Mouse (Mus musculus) liver, embryonic 16.5 days (tissue): ENCODE data around the gene Prss30. TPM values are rescaled to one million over a fixed set of nuclear protein-coding genes. Genes with fewer than 3 reads are reported as not detected.

Experiments used
- ATAC-seq: fragments of 200-750 bp; cut with Nextera tagmentation; 2 replicates; pipeline ENCODE4 v1.8.0; 2017; ENCODE audit warnings: low read depth, mild to moderate bottlenecking, moderate number of reproducible peaks, moderate library complexity
- H3K27ac ChIP-seq: fragments of 300-500 bp; sonication (generic); 2 replicates; pipeline ENCODE4 v1.5.1; 2014; ENCODE audit warnings: mild to moderate bottlenecking, low read length
- H3K27me3 ChIP-seq: fragments of 300-500 bp; sonication (generic); 2 replicates; pipeline ENCODE4 v1.6.1; 2014; ENCODE audit warnings: low read depth, low read length, mixed read lengths; ENCODE audit not compliant: control insufficient read depth, insufficient read depth
- H3K36me3 ChIP-seq: fragments of 300-500 bp; sonication (generic); 2 replicates; pipeline ENCODE4 v1.6.1; 2014; ENCODE audit warnings: mild to moderate bottlenecking; ENCODE audit not compliant: control insufficient read depth, insufficient read depth
- H3K4me1 ChIP-seq: fragments of 300-500 bp; sonication (generic); 2 replicates; pipeline ENCODE4 v1.6.1; 2014; ENCODE audit warnings: low read depth, low read length, mixed read lengths; ENCODE audit not compliant: control insufficient read depth
- H3K4me2 ChIP-seq: fragments of 300-500 bp; sonication (generic); 2 replicates; pipeline ENCODE4 v1.6.1; 2014; ENCODE audit warnings: low read depth, low read length, mixed read lengths
- H3K4me3 ChIP-seq: fragments of 300-500 bp; sonication (generic); 2 replicates; pipeline ENCODE4 v1.5.1; 2014; ENCODE audit warnings: low read depth, mild to moderate bottlenecking, low read length
- H3K9ac ChIP-seq: fragments of 300-500 bp; sonication (generic); 2 replicates; pipeline ENCODE4 v1.6.1; 2014; ENCODE audit warnings: low read depth, low read length
- H3K9me3 ChIP-seq: fragments of 300-500 bp; sonication (generic); replicated peaks from 2 replicates; pipeline ENCODE4 v1.6.1; 2016; ENCODE audit warnings: low read length; ENCODE audit not compliant: control insufficient read depth
- WGBS: fragments of 180-500 bp; shearing (Covaris S2); extraction: QIAGEN DNeasy Blood & Tissue Kit; methylation state at CpG from one replicate; pipeline ENCODE4 v1.1.7; 2014; ENCODE audit not compliant: insufficient replicate concordance; 5-methylcytosine and 5-hydroxymethylcytosine counted together
- polyA plus RNA-seq: library from polyadenylated mRNA; unstranded; fragments of >200 nt; fragmentation: Nextera tagmentation; extraction: Ambion mirVana; gene quantifications from 2 replicates; pipeline ENCODE4 v1.2.1, GENCODE M21; 2015

Gene Prss30
- polyA plus RNA-seq, 1 experiment from 2014 or later = 0.07 TPM

GRCm38 (mm10) chr17:24007391-24007790 is 27.0 kb upstream of the Prss30 start:
- Histone ChIP-seq H3K4me1 (no peaks in the 10 kb centered on the region), H3K27ac (no peak overlapping the region), H3K9me3 (no peaks in the 10 kb centered on the region), H3K4me3 (no peak overlapping the region), H3K4me2 (no peak overlapping the region), H3K27me3 (no peaks in the 10 kb centered on the region), H3K36me3 (no peaks in the 10 kb centered on the region), H3K9ac (no peak overlapping the region)
- WGBS = 33% methylated on average over 1 of the region's 1 CpGs
- no peak; the same call in 1 of the 2 replicates for ATAC-seq

- Histone ChIP-seq H3K27ac (no peak overlapping the region), H3K27me3 (no peaks in the 10 kb centered on the region), H3K9me3 (no peaks in the 10 kb centered on the region), H3K4me1 (no peaks in the 10 kb centered on the region), H3K36me3 (no peaks in the 10 kb centered on the region), H3K4me2 (no peak overlapping the region), H3K9ac (no peak overlapping the region), H3K4me3 (no peak overlapping the region)
- WGBS = 27% methylated on average over 2 of the region's 2 CpGs
- ATAC-seq = no peak
These were observed 26.6 kb upstream of the Prss30 start for GRCm38 (mm10) chr17:24006930-24007329.

GRCm38 (mm10) chr17:24005049-24005448 is 24.7 kb upstream of the Prss30 start:
- Histone ChIP-seq H3K4me1 (no peaks in the 10 kb centered on the region), H3K4me3 (no peak overlapping the region), H3K36me3 (no peaks in the 10 kb centered on the region), H3K27me3 (no peaks in the 10 kb centered on the region), H3K9me3 (no peaks in the 10 kb centered on the region), H3K27ac (no peak overlapping the region), H3K4me2 (no peak overlapping the region), H3K9ac (no peak overlapping the region)
- 72% methylated on average over 3 of the region's 3 CpGs for WGBS
- ATAC-seq = no peak

GRCm38 (mm10) chr17:24004071-24004665 is 23.8 kb upstream of the Prss30 start:
- Histone ChIP-seq H3K27ac (no peak overlapping the region), H3K4me2 (no peak overlapping the region), H3K9ac (no peak overlapping the region), H3K4me1 (no peaks in the 10 kb centered on the region), H3K9me3 (no peaks in the 10 kb centered on the region), H3K27me3 (no peaks in the 10 kb centered on the region), H3K36me3 (no peaks in the 10 kb centered on the region), H3K4me3 (no peak overlapping the region)
- 75% methylated on average over 14 of the region's 14 CpGs for WGBS
- ATAC-seq = no peak

GRCm38 (mm10) chr17:24000404-24000803 is 20.0 kb upstream of the Prss30 start:
- 31% methylated on average over 5 of the region's 5 CpGs for WGBS
- Histone ChIP-seq H3K36me3 (no peaks in the 10 kb centered on the region), H3K9ac (no peak overlapping the region), H3K27ac (no peak overlapping the region), H3K9me3 (no peaks in the 10 kb centered on the region), H3K4me3 (no peak overlapping the region), H3K4me2 (no peak overlapping the region), H3K27me3 (no peaks in the 10 kb centered on the region), H3K4me1 (no peaks in the 10 kb centered on the region)
- no peak for ATAC-seq

GRCm38 (mm10) chr17:23998383-23998782 is 18.0 kb upstream of the Prss30 start:
- WGBS = 45% methylated on average over 6 of the region's 6 CpGs
- H3K4me1 ChIP-seq = no peaks in the 10 kb centered on the region; the same call in 1 of the 2 replicates
- no peak overlapping the region for H3K27ac ChIP-seq
- H3K27me3 ChIP-seq = no peaks in the 10 kb centered on the region
- H3K36me3 ChIP-seq = no peaks in the 10 kb centered on the region
- no peak overlapping the region for H3K4me3 ChIP-seq
- no peak overlapping the region for H3K4me2 ChIP-seq
- ATAC-seq = no peak
- no peaks in the 10 kb centered on the region for H3K9me3 ChIP-seq
- H3K9ac ChIP-seq = no peak overlapping the region

GRCm38 (mm10) chr17:23997901-23998300 is 17.5 kb upstream of the Prss30 start, which contains the start of gene Prss22:
Gene Prss22, minus strand, starts transcription at chr17:23998100.
- ATAC-seq = no peak
- Histone ChIP-seq H3K4me1 (no peaks in the 10 kb centered on the region; the same call in 1 of the 2 replicates), H3K4me3 (no peak within 1 kb of the TSS), H3K4me2 (no peak within 1 kb of the TSS), H3K9ac (no peak within 1 kb of the TSS), H3K9me3 (no peaks in the 10 kb centered on the region), H3K36me3 (no peaks in the 10 kb centered on the region), H3K27me3 (no peaks in the 10 kb centered on the region), H3K27ac (no peak within 1 kb of the TSS)
- 45% methylated on average over 2 of the region's 2 CpGs for WGBS

GRCm38 (mm10) chr17:23995421-23995820 is 15.1 kb upstream of the Prss30 start:
- WGBS = 14% methylated on average over 1 of the region's 1 CpGs
- Histone ChIP-seq H3K4me2 (no peak overlapping the region), H3K27me3 (no peaks in the 10 kb centered on the region), H3K27ac (no peak overlapping the region), H3K36me3 (no peaks in the 10 kb centered on the region), H3K4me1 (no peaks in the 10 kb centered on the region; the same call in 1 of the 2 replicates), H3K9me3 (no peaks in the 10 kb centered on the region), H3K4me3 (no peak overlapping the region), H3K9ac (no peak overlapping the region)
- no peak for ATAC-seq

- Histone ChIP-seq H3K4me2 (no peak overlapping the region), H3K4me3 (no peak overlapping the region), H3K4me1 (no peaks in the 10 kb centered on the region; the same call in 1 of the 2 replicates), H3K9ac (no peak overlapping the region), H3K36me3 (no peaks in the 10 kb centered on the region), H3K27me3 (no peaks in the 10 kb centered on the region), H3K9me3 (no peaks in the 10 kb centered on the region), H3K27ac (no peak overlapping the region)
- no peak for ATAC-seq
- 59% methylated on average over 7 of the region's 7 CpGs for WGBS
These were observed 14.3 kb upstream of the Prss30 start for GRCm38 (mm10) chr17:23994667-23995066.
